Mouse (Mus musculus): ENCODE results near the gene Myoz2.

GRCm38 (mm10) chr3:123007386-123007785 is 27.4 kb downstream of the Myoz2 start:
- TF ChIP-seq CTCF (IDR thresholded peaks at IDR 0.05; ENCODE audit: low read depth, low read length): no peak
- no peak for TF ChIP-seq POLR2A (IDR thresholded peaks at IDR 0.05; ENCODE audit: borderline replicate concordance, low read depth, low read length)

All from bone marrow macrophage, adult 2 months (primary cell).